Mouse (Mus musculus) frontal cortex, postnatal 25 days (tissue): ENCODE measurements around the gene Exph5.

Experiments used
- DNase-seq, 2 experiments: peaks; one replicate each; pipeline ENCODE4 v3.0.0; 2022; ENCODE audit warnings: low spot score in 2 of 2

Exph5 gene

DNA sequence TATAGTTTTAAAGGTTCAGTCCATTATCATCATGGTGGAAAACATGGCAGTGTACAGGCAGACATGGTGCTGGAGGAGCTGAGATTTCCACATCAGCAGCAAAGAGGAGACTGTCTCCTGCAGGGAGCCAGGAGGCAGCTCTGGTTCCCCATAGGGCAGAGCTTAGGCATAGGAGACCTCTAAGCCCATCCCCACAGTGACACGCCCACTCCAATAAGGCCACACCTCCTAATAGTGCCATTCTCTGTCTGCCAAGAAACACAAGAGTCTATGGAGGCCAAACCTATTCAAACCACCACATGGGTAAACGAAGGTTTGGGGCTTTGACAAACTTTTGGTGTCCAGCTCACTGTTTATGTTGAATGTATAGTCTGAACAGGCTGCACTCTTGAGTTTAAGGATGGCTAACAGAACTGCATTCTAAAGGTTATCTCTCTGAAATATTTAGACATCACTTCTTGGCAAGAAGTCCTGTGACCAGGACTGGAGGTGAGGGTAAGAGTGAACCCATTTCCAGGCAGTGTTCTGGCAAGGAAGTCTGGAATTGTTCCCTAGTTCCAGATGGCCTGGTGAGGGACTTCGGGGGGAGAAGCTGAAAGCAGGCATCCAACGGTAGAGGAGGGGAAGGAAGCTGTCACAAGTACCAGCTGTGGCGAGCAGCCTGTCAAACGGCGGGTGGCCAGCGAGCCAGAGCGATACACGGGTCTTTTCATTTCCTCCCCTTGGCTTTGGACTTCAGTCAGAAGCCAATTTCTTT is 19.6 kb downstream of the Exph5 start:
- no peak for DNase-seq

DNA sequence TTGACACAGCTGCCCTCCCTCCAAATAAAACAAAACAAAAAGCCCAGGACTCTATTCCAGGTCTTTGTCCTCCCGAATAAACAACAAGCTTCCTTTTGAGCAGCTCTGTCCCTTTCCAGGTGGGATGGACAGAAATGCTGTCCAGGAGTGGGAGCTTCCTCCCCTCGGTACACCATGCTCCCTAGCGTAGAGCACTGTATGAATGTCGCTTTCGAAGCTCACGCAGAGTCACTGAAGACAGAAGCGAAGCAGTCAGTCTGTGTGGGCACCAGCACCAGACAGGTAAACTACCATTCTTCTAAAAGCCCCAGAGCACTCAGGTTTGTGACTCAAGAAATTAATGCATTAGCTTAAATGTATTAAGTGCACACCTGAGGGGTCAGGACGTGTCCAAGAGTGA is 20.2 kb downstream of the Exph5 start:
- DNase-seq, result no peak

- no peak for DNase-seq
Observed at GRCm38 (mm10) chr9:53323419-53324251, 22.2 kb downstream of the Exph5 start.

DNA sequence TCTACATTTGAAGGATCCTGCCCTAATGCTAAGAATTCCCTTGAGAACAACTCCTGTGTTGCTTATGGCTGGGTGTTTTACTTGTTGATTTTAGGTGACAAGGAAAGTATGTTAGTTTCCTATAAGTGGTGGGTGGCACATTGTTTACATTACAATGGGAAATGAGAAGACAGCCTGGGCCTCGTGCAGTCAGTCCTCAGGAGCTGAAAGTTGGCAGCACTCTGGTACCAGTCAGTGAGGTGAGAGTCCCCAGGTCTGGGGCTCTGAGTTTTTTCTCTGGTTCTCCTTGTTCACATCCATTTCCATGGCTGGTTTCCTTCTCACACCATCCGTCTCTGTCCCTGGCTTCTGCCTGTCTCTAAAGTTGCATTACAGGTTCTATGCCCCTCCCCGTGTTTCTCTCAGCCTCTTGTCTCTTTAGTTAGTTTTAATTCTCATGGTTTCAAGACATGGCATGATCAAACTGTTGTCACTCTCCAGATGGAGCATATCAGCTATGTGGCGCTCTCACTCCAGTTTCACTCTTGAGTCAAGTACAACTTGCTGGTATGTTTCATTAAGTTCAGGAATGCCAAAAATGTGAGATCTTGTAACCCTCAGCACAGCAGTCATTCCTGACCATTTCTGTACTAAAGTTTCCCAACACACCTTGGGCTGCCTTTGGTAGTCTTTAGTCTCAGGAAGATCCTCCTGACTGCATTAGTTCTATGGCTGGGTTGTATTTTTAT is 24.1 kb downstream of the Exph5 start:
- no peak for DNase-seq

DNA sequence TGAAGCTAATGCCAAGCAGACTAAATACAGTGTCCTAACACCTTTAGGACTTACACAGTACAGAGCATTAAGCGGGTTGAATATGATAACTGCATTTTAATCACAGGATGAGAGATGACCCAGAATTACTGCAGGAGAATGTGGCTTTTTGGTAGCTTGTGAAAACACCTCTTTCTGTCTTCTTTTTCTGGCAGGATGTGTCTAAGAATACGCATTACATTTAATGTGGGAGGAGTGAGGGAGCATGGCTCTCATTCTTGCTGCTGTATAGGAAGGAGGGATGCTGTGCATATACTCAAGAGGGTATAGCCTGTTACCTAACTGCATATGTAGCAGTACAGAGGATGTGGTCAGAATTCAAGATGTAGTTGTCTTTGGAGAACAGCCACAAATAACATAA is 26.7 kb downstream of the Exph5 start:
- no peak for DNase-seq

- no peak for DNase-seq
Observed at GRCm38 (mm10) chr9:53329301-53330206, 28.1 kb downstream of the Exph5 start.

GRCm38 (mm10) chr9:53330247-53330646 is 28.8 kb downstream of the Exph5 start:
- no peak for DNase-seq

DNA sequence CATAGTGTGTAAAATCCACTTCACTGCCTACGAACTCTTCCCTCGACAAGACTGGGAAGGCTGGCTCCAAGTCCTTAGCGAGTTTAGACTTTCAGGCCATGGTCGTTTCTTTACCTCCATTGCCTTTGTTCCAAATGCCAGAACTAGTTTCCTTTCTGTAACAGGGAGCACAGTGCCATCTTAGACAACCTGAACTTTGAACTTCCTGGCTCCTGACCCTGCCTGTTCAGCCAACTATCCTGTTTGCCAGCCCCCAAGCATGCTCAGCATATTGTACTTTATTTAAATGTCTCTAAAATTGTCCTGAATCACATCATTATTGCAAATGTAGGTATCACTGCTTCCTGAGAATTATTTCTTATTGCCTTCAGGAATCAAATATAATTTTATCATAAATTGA is 32.0 kb downstream of the Exph5 start:
- DNase-seq, result no peak

DNA sequence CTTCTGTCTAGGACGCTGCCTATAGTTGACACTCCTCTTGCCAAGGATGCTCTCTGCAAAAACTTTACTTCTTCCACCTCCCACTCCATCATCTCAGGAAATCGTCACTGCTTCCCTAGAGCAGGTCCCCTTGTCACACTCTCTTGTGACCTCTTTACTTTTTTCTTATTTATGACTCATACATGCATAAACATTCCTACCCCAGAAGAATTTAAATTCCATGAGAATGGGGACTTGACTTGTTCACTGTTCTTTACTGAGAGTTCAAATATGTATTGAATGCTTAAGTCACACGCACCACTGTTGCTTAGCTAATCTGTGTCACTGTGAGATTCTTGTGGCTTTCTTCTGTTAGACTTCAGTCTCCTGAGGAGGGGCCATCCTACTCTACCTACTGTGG is 33.7 kb downstream of the Exph5 start:
- no peak for DNase-seq

GRCm38 (mm10) chr9:53339603-53340002 is 38.1 kb downstream of the Exph5 start:
- no peak for DNase-seq

- no peak for DNase-seq
Observed at GRCm38 (mm10) chr9:53340328-53340916, 39.0 kb downstream of the Exph5 start.

DNA sequence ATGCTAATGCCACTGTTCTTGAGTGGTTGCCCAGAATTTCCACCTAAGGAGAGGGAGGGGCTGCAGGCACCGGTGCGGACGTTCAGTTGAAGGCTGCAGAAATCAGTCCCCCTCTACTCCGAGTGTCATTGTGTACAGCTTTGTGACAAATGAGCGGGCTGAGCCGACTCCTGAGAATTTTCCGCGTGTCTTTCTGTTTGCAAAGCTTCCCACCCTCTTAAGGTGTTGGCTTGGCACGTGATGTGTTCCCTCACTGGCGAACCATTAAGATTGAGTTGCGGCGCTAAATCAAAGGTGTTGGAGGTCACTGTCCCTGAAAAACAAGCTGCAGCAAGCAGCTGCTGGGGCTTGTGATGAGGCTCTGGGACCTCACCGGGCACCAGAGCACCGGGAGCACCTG is 39.5 kb downstream of the Exph5 start:
- DNase-seq, result peak in 1 of 2 experiments; percentile 12

- no peak for DNase-seq
Observed at GRCm38 (mm10) chr9:53341981-53342380, 40.5 kb downstream of the Exph5 start.

GRCm38 (mm10) chr9:53344646-53345432 is 43.4 kb downstream of the Exph5 start:
- no peak for DNase-seq

DNA sequence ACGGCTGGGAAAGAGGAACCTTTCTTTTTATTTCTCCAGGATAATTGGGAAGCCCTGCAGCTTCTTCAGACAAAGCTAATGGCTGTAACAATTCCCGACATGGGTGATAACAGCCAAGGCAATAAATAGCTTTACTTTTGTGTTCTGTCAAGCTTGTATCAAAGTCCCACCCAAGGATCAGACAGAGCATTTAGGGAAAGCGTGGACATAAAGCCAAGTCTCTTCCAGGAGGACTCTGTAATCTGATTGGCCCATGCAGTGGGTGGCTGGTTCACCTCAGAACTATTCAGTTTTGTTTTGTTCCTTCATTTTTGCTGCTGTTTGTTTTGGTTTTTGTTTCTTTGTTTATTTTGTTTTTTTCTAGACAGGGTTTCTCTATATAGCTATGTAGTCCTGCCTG is 44.3 kb downstream of the Exph5 start:
- DNase-seq, result no peak

- DNase-seq, result no peak
Observed at GRCm38 (mm10) chr9:53346402-53346801, 44.9 kb downstream of the Exph5 start.

- no peak for DNase-seq
Observed at GRCm38 (mm10) chr9:53349211-53349610, 47.7 kb downstream of the Exph5 start.

DNA sequence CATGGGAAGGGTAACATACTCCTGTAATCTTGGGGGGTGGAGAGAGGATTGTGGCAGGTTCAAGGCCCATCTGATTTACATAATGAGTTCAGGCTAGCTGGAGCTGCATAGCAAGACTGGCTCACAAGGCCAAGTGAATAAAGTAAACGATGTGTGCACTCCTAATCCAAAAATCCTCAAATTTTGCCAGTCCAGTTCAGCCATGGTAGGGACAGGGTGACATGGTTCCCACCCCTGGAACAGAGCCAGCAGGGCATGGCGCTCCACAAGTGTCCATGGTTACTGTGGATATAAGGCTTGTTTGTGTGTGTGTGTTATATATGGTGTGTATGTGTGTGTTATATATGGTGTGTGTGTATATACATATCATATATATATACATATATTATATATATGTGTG is 48.9 kb downstream of the Exph5 start:
- DNase-seq, result no peak

DNA sequence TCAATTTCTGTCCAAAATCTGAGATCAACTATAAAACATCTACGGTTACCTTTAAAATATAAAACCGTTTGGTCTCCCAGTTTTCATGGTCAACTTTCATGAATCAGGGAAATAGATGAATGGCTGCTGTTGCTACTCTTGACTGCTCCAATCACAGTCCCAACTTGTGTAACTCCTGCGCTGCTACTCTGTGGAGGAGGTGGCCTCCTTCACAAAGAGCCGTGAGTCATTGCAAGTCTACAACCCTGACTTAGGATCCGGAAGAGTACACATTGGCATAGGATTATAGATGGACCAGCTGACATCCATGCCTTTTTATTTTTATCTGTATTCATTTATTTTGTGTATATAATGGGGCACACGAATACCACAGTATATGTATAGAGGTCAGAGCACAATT is 50.4 kb downstream of the Exph5 start:
- DNase-seq, result no peak

- no peak for DNase-seq
Observed at GRCm38 (mm10) chr9:53353161-53353560, 51.7 kb downstream of the Exph5 start.
